Comparison of ENCODE assay signal across 24 mouse cellular contexts in the genomic region with DNA sequence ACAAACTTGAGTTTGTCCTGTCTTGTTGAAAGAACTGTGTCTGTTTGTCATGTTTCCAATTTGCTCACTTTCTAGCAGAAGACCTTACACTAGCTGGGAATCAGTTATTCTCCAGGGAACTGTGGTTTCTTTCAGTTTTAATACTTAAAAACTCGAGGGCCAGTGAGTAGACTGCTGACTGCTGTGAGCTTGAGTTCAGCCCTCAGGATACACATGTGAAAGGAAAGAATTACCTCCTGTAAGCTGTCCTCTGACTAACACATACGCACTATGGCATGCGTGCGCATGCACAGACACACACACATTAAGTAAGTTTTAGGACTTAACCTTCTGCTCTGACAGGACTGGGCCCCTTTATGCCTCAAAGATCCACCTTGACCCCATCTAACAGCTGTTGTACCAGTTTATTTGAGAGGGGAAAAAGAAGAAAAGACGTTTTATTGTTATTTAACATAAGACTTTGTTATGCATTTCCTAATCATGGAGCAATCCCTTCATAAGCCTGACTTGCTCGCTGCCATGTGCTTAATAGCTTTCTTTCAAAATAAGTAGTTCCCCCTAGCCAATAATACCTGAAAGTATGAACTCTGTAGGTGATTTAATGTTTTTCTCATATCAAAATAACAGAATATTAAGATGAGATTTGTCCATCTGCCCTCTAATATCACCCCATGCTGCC. TPM values are rescaled to one million over a fixed set of nuclear protein-coding genes. Genes with fewer than 3 reads are reported as not detected.
"Had no signal": no experiment of that assay in that cellular context is flagged by ENCODE, and none has a peak within 500 bp of the region (broad histone marks: within the 10 kb centered on the region; RNA-seq: fewer than 3 reads in every experiment).

No protein-coding gene starts in this region.

- ATAC-seq: liver, embryonic 12.5 days; midbrain, embryonic 13.5 days; midbrain, embryonic 16.5 days had no signal

- H3K4me1 ChIP-seq: limb, embryonic 12.5 days; lung, embryonic 15.5 days; midbrain, embryonic 10.5 days; midbrain, embryonic 13.5 days; neural tube, embryonic 13.5 days; stomach, embryonic 15.5 days had no signal

- DNase-seq: kidney, adult 9 months; kidney, postnatal 14 days; kidney, postnatal 4 days; liver; lung, adult 18-20 months; lung, postnatal 10 days; lung, postnatal 36 days; retina, postnatal 1 day; right cerebral cortex, postnatal 25 days; spleen, adult 18-20 months; thymus, postnatal 36 days had no signal

- H3K9ac ChIP-seq: limb, embryonic 12.5 days; liver, embryonic 12.5 days; liver, embryonic 15.5 days; lung, embryonic 15.5 days; midbrain, embryonic 13.5 days; neural tube, embryonic 13.5 days; stomach, embryonic 15.5 days had no signal

- H3K27me3 ChIP-seq: limb, embryonic 12.5 days; liver, embryonic 12.5 days; liver, embryonic 15.5 days; lung, embryonic 15.5 days; megakaryocyte, embryonic 14.5 days; midbrain, embryonic 13.5 days; neural tube, embryonic 13.5 days; stomach, embryonic 15.5 days had no signal

- H3K27ac ChIP-seq: left cerebral cortex, adult 2 months; limb, embryonic 12.5 days; liver, embryonic 12.5 days; liver, embryonic 15.5 days; lung, embryonic 15.5 days; midbrain, embryonic 10.5 days; midbrain, embryonic 13.5 days; neural tube, embryonic 13.5 days; stomach, embryonic 15.5 days had no signal

- H3K4me3 ChIP-seq: left cerebral cortex, adult 2 months; limb, embryonic 12.5 days; liver, embryonic 12.5 days; liver, embryonic 15.5 days; lung, embryonic 15.5 days; megakaryocyte, embryonic 14.5 days; midbrain, embryonic 10.5 days; midbrain, embryonic 13.5 days; myocyte; neural tube, embryonic 13.5 days; stomach, embryonic 15.5 days had no signal

- H3K4me2 ChIP-seq: limb, embryonic 12.5 days; liver, embryonic 12.5 days; liver, embryonic 15.5 days; lung, embryonic 15.5 days; midbrain, embryonic 13.5 days; neural tube, embryonic 13.5 days; stomach, embryonic 15.5 days had no signal

- H3K9me3 ChIP-seq: limb, embryonic 12.5 days; liver, embryonic 12.5 days; liver, embryonic 15.5 days; lung, embryonic 15.5 days; megakaryocyte, embryonic 14.5 days; midbrain, embryonic 10.5 days; midbrain, embryonic 13.5 days; neural tube, embryonic 13.5 days; stomach, embryonic 15.5 days had no signal

- H3K36me3 ChIP-seq: limb, embryonic 12.5 days; liver, embryonic 12.5 days; liver, embryonic 15.5 days; lung, embryonic 15.5 days; midbrain, embryonic 10.5 days; midbrain, embryonic 13.5 days; neural tube, embryonic 13.5 days; stomach, embryonic 15.5 days had no signal

RNA-seq across cellular contexts. Expression of a gene that starts 3.0 kb away (rescaled TPM):
- polyA plus RNA-seq: kidney, embryonic 16.5 days; limb, embryonic 12.5 days; midbrain, embryonic 10.5 days had no signal

RNA-seq across cellular contexts. Expression of a gene that starts 26.0 kb away (rescaled TPM):
- polyA plus RNA-seq: midbrain, embryonic 13.5 days had no signal
